Mouse (Mus musculus): ENCODE measurements around the gene Ebf1. TPM values are rescaled to one million over a fixed set of nuclear protein-coding genes. Genes with fewer than 3 reads are reported as not detected.

The Ebf1 gene
- polyA plus RNA-seq, 1 experiment from 2014 or later: 10.0 TPM

DNA sequence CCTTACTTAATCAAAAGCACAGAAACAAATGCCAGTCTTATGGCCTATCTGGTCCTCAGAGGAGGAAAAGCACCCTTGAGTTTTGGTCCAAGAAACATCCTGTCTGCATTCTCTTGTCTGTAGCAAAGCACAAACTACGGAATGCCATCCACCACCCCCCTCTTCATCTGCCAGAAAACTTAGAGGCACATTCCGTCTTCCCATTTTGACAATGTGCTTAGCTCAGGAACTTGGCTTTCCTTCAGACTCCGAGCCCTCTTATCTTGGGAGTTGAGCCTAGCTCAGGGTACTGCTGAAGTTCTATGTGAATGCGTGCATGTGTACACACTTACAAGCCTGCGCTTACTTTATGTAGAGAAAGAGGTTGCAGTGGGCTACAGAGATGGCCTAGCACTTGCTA lies 362.3 kb downstream of the Ebf1 start:
- ATAC-seq (replicated peaks; ENCODE audit: low FRiP score, low TSS enrichment, low read depth) (no peak), DNase-seq (ENCODE audit: low spot score) (no peak)
- Histone ChIP-seq H3K9ac (ENCODE audit: low read length) (no peak overlapping the region), H3K27me3 (replicated peaks; ENCODE audit: control insufficient read depth, insufficient read depth, low read length) (no peaks in the 10 kb centered on the region), H3K4me3 (ENCODE audit: low read depth, low read length) (no peak overlapping the region), H3K4me1 (replicated peaks; ENCODE audit: control insufficient read depth, insufficient read depth, low read length) (0 out of 2 replicates have a peak, but pooled peaks cover 3% of the 10 kb centered on the region), H3K36me3 (ENCODE audit: control insufficient read depth, insufficient read depth, low read length) (no peaks in the 10 kb centered on the region), H3K27ac (ENCODE audit: low read depth) (no peak overlapping the region), H3K4me2 (ENCODE audit: low read length) (no peak overlapping the region), H3K9me3 (ENCODE audit: control insufficient read depth, low read length) (no peaks in the 10 kb centered on the region)
- WGBS: 40% methylated on average over 5 of the region's 5 CpGs

DNA sequence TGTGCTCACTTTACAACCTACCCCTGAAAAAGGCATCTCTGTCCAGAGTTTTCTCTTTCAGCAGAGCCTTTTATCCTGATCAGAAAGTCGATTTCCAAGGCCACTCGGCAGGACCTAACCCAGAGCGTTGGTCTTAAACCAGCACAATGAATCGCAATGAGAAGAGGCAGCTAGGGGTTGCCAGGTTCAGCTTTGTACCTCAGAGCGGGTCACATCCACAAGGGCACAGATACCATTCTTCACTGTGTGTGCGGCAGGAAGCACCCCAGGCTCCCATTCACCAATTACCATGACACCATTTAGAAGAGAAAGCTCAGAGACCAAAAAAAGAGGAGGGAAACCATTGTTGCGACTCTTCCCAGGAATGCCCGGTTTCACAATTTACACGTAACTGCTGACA lies 365.1 kb downstream of the Ebf1 start:
- Histone ChIP-seq H3K4me1 (replicated peaks; ENCODE audit: control insufficient read depth, insufficient read depth, low read length) (no peaks in the 10 kb centered on the region), H3K36me3 (ENCODE audit: control insufficient read depth, insufficient read depth, low read length) (no peaks in the 10 kb centered on the region), H3K4me3 (ENCODE audit: low read depth, low read length) (no peak overlapping the region), H3K27me3 (replicated peaks; ENCODE audit: control insufficient read depth, insufficient read depth, low read length) (no peaks in the 10 kb centered on the region), H3K4me2 (ENCODE audit: low read length) (no peak overlapping the region), H3K9ac (ENCODE audit: low read length) (no peak overlapping the region), H3K9me3 (ENCODE audit: control insufficient read depth, low read length) (no peaks in the 10 kb centered on the region), H3K27ac (ENCODE audit: low read depth) (no peak overlapping the region)
- WGBS: 72% methylated on average over 9 of the region's 9 CpGs
- no peak for DNase-seq (ENCODE audit: low spot score)
- ATAC-seq (replicated peaks; ENCODE audit: low FRiP score, low TSS enrichment, low read depth): no peak

DNA sequence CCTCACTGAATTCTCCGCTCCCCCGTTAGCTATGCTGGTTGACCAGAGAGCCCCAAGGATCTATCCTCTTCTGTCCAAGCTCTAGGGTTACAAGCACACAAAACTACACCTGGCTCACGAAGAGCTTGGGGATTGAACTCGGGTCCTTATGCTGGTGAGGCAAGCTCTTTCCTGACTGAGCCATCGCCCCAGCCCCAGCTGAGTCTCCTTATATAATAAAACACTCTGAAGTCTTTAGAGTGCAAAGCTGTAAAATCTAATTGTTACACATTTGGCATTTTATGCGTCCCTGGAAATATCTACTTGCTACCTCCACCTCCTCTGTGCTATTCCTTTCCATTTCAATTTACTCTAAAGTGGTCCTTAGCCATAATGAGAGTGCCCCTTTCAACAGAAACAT lies 366.8 kb downstream of the Ebf1 start:
- Histone ChIP-seq H3K4me3 (ENCODE audit: low read depth, low read length) (no peak overlapping the region), H3K36me3 (ENCODE audit: control insufficient read depth, insufficient read depth, low read length) (no peaks in the 10 kb centered on the region), H3K4me2 (ENCODE audit: low read length) (no peak overlapping the region), H3K27me3 (replicated peaks; ENCODE audit: control insufficient read depth, insufficient read depth, low read length) (no peaks in the 10 kb centered on the region), H3K9ac (ENCODE audit: low read length) (no peak overlapping the region), H3K4me1 (replicated peaks; ENCODE audit: control insufficient read depth, insufficient read depth, low read length) (no peaks in the 10 kb centered on the region), H3K27ac (ENCODE audit: low read depth) (no peak overlapping the region), H3K9me3 (ENCODE audit: control insufficient read depth, low read length) (no peaks in the 10 kb centered on the region)
- no peak for DNase-seq (ENCODE audit: low spot score)
- 86% methylated on average over 6 of the region's 6 CpGs for WGBS
- no peak for ATAC-seq (replicated peaks; ENCODE audit: low FRiP score, low TSS enrichment, low read depth)

DNA sequence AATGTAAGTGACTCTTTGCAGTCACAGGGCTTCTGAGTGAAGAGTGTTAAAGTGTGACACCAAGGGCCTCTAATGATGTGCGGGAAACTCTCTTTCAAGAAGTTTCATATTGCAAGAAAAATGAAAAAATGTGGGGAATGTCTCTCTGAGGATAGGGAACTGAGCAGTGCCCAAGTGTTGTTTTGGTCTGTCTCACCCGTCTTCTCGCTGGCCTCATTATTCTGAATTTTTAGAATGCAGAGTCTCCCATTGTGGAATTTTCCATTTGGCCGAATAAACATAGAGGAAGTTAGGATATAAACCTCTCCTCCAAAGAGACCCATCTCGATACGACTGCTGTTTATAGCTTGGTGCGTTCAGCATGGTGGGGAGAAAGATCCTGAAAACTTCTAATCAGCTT lies 367.3 kb downstream of the Ebf1 start:
- DNase-seq (ENCODE audit: low spot score): no peak
- H3K9ac ChIP-seq (ENCODE audit: low read length): no peak overlapping the region
- no peaks in the 10 kb centered on the region for H3K9me3 ChIP-seq (ENCODE audit: control insufficient read depth, low read length)
- H3K4me3 ChIP-seq (ENCODE audit: low read depth, low read length): no peak overlapping the region
- WGBS: 45% methylated on average over 7 of the region's 7 CpGs
- no peak overlapping the region for H3K27ac ChIP-seq (ENCODE audit: low read depth)
- ATAC-seq (replicated peaks; ENCODE audit: low FRiP score, low TSS enrichment, low read depth): no peak
- no peaks in the 10 kb centered on the region for H3K27me3 ChIP-seq (replicated peaks; ENCODE audit: control insufficient read depth, insufficient read depth, low read length)
- H3K4me2 ChIP-seq (ENCODE audit: low read length): no peak overlapping the region
- no peaks in the 10 kb centered on the region for H3K4me1 ChIP-seq (replicated peaks; ENCODE audit: control insufficient read depth, insufficient read depth, low read length)
- no peaks in the 10 kb centered on the region for H3K36me3 ChIP-seq (ENCODE audit: control insufficient read depth, insufficient read depth, low read length)

DNA sequence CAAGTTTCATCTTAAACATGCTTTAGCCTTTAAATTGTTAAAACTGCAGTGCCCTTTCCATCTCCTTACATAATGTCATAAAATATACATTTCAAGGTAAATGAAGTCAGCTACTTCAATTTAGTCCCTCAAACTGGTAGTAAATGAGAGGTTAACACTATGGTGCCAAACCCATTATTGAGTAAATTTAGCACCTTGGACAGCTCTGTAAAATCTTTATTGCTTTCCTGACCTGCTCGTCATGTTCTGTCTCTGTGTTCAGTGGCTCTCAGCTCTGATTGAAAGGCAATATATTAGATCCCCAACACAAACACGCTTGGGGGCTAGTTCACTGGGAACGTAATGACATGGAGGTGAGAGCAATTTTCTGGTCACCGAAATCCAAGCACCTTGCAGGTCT lies 370.7 kb downstream of the Ebf1 start:
- no peak overlapping the region for H3K4me3 ChIP-seq (ENCODE audit: low read depth, low read length)
- no peak overlapping the region for H3K4me2 ChIP-seq (ENCODE audit: low read length)
- no peak overlapping the region for H3K9ac ChIP-seq (ENCODE audit: low read length)
- H3K27ac ChIP-seq (ENCODE audit: low read depth): no peak overlapping the region
- DNase-seq (ENCODE audit: low spot score): no peak
- no peaks in the 10 kb centered on the region for H3K36me3 ChIP-seq (ENCODE audit: control insufficient read depth, insufficient read depth, low read length)
- H3K9me3 ChIP-seq (ENCODE audit: control insufficient read depth, low read length): no peaks in the 10 kb centered on the region
- WGBS: 23% methylated on average over 4 of the region's 4 CpGs
- ATAC-seq (replicated peaks; ENCODE audit: low FRiP score, low TSS enrichment, low read depth): no peak
- no peaks in the 10 kb centered on the region for H3K27me3 ChIP-seq (replicated peaks; ENCODE audit: control insufficient read depth, insufficient read depth, low read length)
- H3K4me1 ChIP-seq (replicated peaks; ENCODE audit: control insufficient read depth, insufficient read depth, low read length): no peaks in the 10 kb centered on the region

DNA sequence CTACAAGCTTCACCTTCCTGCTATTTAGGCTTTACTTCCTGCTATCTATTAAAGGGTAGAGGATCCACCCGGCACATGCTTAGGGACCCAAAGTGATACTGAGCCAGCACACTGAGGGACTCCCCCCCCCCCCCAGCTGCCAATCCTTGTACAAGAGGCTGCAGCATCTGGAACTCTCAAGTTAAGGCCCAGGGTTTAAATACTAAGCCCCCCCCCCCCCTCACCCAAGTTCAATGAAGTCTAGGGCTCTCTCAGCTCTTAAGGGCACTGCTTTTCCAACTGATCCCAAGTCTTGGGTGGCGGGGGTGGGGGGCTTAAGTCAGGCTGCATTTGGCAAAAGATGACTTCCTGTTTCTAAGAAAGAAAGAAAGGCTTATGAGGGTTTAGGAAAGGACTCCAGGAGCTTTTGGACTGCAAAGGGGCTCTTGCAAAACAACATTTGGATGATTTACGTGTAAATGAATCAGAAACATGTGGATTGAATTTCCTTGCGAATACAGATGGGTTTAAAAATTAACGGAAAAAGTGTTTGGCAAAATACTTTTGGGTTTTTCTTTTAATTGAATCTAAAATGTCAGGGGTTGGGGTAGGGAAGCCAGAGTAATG lies 385.7 kb downstream of the Ebf1 start:
- H3K9me3 ChIP-seq (ENCODE audit: control insufficient read depth, low read length): no peaks in the 10 kb centered on the region
- no peak overlapping the region for H3K9ac ChIP-seq (ENCODE audit: low read length)
- H3K4me1 ChIP-seq (replicated peaks; ENCODE audit: control insufficient read depth, insufficient read depth, low read length): 0 out of 2 replicates have a peak, but pooled peaks cover 6% of the 10 kb centered on the region
- no peak overlapping the region for H3K27ac ChIP-seq (ENCODE audit: low read depth)
- no peak overlapping the region for H3K4me2 ChIP-seq (ENCODE audit: low read length)
- no peaks in the 10 kb centered on the region for H3K27me3 ChIP-seq (replicated peaks; ENCODE audit: control insufficient read depth, insufficient read depth, low read length)
- H3K4me3 ChIP-seq (ENCODE audit: low read depth, low read length): no peak overlapping the region
- no peak for DNase-seq (ENCODE audit: low spot score)
- 72% methylated on average over 5 of the region's 5 CpGs for WGBS
- no peak for ATAC-seq (replicated peaks; ENCODE audit: low FRiP score, low TSS enrichment, low read depth)
- no peaks in the 10 kb centered on the region for H3K36me3 ChIP-seq (ENCODE audit: control insufficient read depth, insufficient read depth, low read length)

DNA sequence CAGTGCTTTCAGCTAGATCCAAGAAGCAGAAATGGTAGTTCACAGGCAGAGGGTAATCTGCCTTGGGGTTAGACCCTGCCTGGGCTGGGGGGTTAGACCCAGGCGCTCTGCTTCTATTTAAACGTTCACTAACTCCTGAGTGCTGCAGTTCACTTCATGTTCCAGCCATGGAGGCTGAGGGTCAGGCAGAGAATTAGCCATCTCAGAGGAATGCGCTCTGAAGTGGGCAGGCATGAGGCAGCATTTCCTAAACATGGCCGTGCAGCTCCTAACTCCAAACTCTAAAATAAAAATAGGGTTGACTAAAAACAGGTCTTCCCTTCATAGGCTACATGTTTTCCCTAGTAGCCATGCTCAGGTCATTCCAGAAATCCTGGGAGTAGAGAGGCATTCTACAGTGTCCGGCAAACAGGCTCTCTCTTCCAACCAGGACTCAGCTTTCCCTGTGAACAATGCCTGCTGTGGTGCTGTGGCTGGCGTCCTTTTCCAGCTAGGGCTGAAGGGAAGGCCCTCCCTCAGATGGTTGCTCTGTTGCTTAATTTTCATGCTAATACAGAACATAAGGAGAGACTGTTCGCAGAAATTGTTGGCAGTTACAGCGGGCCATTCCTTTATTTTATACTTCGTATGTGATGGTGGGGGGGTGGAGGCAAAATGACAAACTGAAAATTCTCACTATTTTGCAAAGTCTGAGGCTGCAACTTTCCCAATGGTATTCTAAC lies 386.8 kb downstream of the Ebf1 start:
- no peak overlapping the region for H3K4me3 ChIP-seq (ENCODE audit: low read depth, low read length)
- H3K36me3 ChIP-seq (ENCODE audit: control insufficient read depth, insufficient read depth, low read length): no peaks in the 10 kb centered on the region
- H3K27me3 ChIP-seq (replicated peaks; ENCODE audit: control insufficient read depth, insufficient read depth, low read length): no peaks in the 10 kb centered on the region
- H3K9me3 ChIP-seq (ENCODE audit: control insufficient read depth, low read length): no peaks in the 10 kb centered on the region
- no peak for DNase-seq (ENCODE audit: low spot score)
- H3K27ac ChIP-seq (ENCODE audit: low read depth): no peak overlapping the region
- H3K4me1 ChIP-seq (replicated peaks; ENCODE audit: control insufficient read depth, insufficient read depth, low read length): 0 out of 2 replicates have a peak, but pooled peaks cover 6% of the 10 kb centered on the region
- no peak overlapping the region for H3K4me2 ChIP-seq (ENCODE audit: low read length)
- H3K9ac ChIP-seq (ENCODE audit: low read length): no peak overlapping the region
- WGBS: 57% methylated on average over 9 of the region's 9 CpGs
- ATAC-seq (replicated peaks; ENCODE audit: low FRiP score, low TSS enrichment, low read depth): no peak

DNA sequence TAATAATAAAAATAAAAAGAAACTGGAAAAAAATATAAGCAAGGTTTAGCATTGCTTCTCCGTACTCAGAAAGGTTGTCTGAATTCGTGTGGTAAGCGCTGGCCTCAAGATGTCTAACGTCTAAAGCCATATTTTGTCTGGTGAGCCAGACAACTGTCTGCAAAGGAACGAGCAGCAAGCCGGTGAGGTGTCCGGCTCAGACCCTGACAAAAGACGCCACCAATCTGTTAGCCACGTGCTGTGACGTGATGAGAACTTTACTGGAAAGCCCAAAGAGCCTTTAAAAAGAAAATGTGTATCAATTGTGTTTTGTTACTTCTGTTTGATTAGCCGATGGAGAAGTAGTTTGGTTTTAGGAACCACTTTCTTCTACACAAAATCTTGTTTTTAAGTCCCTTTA lies 390.2 kb downstream of the Ebf1 start:
- DNase-seq (ENCODE audit: low spot score) (no peak), ATAC-seq (replicated peaks; ENCODE audit: low FRiP score, low TSS enrichment, low read depth) (no peak)
- Histone ChIP-seq H3K36me3 (ENCODE audit: control insufficient read depth, insufficient read depth, low read length) (no peaks in the 10 kb centered on the region), H3K9me3 (ENCODE audit: control insufficient read depth, low read length) (no peaks in the 10 kb centered on the region), H3K4me3 (ENCODE audit: low read depth, low read length) (no peak overlapping the region), H3K27ac (ENCODE audit: low read depth) (no peak overlapping the region), H3K27me3 (replicated peaks; ENCODE audit: control insufficient read depth, insufficient read depth, low read length) (no peaks in the 10 kb centered on the region), H3K9ac (ENCODE audit: low read length) (no peak overlapping the region), H3K4me2 (ENCODE audit: low read length) (no peak overlapping the region), H3K4me1 (replicated peaks; ENCODE audit: control insufficient read depth, insufficient read depth, low read length) (0 out of 2 replicates have a peak, but pooled peaks cover 6% of the 10 kb centered on the region)
- 76% methylated on average over 11 of the region's 11 CpGs for WGBS

DNA sequence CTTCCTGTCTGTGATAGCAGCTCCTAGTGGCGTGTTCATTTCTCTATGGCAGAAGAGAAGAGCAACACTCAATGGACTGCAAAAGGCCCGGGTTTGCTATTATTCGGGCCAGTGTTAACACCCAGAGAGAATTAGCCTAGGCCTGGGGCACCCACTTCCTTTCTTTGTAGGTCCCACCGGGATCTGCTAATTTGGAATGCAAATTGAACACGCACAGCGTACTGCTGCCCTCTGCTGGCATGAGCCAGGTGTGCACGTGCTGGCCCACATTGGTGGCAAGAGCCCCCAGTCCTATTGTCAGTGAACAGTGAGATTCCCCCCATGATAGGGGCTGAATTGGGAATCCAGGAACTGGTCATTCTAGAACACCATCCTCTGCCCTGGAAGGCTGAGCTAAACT lies 391.0 kb downstream of the Ebf1 start:
- H3K4me2 ChIP-seq (ENCODE audit: low read length): peak overlapping the region; percentile 46
- 4% methylated on average over 7 of the region's 7 CpGs for WGBS
- no peaks in the 10 kb centered on the region for H3K9me3 ChIP-seq (ENCODE audit: control insufficient read depth, low read length)
- DNase-seq (ENCODE audit: low spot score) (peak; percentile 93), ATAC-seq (replicated peaks; ENCODE audit: low FRiP score, low TSS enrichment, low read depth) (no peak)
- H3K27ac ChIP-seq (ENCODE audit: low read depth): no peak overlapping the region
- H3K9ac ChIP-seq (ENCODE audit: low read length): no peak overlapping the region
- no peak overlapping the region for H3K4me3 ChIP-seq (ENCODE audit: low read depth, low read length)
- H3K4me1 ChIP-seq (replicated peaks; ENCODE audit: control insufficient read depth, insufficient read depth, low read length): 0 out of 2 replicates have a peak, but pooled peaks cover 6% of the 10 kb centered on the region
- H3K27me3 ChIP-seq (replicated peaks; ENCODE audit: control insufficient read depth, insufficient read depth, low read length): no peaks in the 10 kb centered on the region
- H3K36me3 ChIP-seq (ENCODE audit: control insufficient read depth, insufficient read depth, low read length): no peaks in the 10 kb centered on the region
